Mouse (Mus musculus): ENCODE results near the gene Gabrg1.

Gene Gabrg1

DNA sequence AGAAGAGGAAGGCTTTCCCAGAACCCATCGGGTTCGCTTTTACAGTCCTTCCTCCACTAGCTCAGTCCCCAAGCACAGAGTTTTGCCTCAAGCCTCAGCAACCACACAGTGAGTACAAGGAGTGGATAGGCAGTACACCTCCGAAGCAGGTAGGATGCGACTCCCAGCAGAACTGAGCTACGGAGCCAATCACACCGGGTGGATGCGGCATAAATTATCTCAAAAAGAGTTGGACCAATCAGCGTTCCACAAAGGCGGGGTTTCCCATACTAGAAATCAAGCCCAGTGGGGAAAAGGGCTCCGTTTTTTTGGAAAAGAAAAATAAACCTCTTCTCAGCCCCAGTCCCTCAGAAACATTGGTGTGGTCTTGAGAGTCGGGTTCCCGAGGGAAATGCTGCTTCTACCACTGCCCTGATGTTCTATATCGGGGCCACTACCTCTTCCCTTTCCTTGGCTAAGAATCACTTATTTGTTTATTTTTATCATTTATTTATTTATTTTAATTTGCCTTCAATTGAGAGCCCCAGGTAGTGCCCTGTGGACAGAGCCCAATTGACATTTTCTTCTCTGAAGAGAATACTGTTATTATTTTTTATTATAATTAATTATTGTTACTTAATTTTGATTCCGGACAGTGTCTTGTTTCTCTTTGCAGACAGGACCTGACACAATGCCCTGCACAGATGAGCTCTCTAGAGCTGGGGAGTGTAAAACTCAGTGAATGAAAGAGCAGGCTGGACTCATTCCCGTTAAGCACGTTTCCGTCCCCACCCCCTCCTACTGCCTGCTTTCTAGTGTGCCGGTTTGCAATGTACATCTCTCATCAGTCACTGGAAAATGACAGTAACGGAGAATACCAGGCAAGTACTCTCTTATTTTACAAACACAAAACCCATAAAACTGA, at the start of gene Gabrg1:
Gabrg1 (minus strand) TSS at position 426 of the 904 bp plus-strand sequence.
- peak; percentile 74 to 77 for DNase-seq

DNA sequence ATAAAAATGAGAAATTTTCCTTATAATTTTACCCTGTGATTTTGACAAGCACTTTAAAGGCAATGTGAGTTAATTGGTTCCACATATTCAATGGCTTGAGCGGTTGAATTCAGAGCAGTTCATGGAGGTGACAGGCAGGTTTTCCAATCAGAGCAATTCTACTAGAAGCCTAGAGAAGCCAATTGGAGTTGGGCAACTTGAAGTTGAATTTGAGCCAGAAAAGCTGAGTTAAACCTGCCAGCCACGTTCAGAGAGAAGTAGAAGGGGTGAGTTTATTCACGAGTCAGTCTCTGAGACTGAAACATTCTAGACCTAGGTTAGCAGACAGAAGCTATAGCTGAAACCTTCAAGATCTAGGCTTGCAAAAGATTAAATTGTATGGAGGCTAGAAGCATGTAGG, 41.6 kb upstream of the Gabrg1 start:
- DNase-seq: no peak

DNA sequence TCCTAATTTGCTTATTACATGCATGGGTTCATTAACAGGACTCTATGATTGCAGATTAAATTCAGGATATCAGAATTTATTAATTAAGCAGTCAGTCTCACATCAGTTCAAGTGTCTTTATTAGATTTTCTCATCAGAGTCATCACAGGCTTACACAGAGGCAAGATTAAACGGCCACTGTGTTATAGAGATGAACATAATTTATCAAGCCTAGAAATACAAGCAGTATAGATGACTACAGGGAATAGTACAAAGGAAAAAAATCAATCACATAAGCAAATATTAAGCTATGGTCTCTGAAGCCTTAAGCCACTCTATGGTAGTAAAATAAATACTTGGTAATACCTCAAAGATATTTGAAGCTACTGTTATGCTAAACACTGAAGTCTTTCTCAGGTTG, 27.7 kb upstream of the Gabrg1 start:
- no peak for DNase-seq

DNA sequence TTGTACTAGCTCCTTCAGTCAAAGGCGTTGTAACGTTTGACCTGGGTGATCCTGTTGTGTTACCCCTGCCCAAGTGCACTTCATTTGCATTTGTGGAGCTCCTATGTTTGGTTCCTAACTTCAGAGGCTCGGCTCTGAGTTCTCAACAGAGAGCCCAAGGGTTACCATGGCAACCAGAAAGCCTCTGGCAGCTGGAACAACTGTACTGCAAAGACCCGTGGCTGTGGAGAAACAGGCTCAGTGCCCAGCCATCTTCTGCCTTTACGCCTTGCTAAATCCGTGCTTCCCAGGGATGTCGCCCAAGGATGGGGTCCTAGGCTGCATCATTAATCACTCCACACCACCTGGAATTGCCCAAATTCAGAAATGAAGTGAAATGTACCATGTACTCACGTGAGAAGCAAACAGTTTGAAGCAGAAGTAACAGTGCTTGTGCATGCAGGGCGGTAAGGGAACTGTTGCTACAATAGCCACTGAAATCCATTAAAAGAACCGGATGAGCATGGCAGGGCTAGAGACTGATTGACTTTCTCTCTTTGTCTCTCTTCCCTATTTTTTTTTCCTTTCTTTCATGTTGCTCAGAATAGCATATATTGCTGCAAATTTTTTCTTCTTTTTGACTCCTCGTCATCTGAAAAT, 798 bp upstream of the Gabrg1 start:
- DNase-seq: peak; percentile 78

DNA sequence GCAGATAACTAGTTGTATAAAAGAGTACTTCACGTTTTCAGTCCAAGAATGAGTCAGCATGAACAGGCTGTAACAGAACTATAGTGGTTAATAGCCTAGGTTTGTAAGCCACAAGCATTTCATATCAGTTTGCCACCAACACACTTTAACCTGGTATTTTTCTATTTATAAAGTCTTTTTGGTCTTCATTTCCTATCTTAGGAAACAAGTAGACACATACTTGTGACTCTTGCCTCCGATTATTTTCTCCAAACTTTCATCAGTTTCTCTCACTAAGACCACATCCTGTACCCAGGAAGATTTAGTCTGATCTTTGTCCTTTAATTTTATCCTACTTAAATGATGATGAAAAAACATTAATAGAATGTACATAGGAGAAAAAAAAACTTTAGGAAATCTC, 23.7 kb downstream of the Gabrg1 start:
- no peak for DNase-seq

DNA sequence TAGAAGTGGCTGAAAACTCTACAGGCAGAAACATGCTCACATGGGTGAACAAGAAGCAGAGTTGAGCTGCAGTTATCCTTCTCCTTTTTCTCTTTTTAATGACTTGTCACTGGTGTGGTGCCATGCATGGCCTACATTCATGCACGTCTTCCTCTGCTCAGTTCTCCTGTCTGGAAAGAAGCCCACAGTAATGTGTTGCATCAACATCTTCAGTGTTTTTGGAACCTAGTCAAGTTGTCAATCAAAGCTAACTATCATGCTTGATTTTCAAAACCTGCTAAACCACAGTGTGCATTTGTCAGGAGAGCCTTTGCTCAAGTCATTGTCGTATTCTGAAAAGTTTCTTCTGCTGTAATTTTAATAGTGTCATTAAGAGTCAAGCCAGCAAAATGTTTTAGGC, 106.3 kb downstream of the Gabrg1 start:
- DNase-seq: no peak

DNA sequence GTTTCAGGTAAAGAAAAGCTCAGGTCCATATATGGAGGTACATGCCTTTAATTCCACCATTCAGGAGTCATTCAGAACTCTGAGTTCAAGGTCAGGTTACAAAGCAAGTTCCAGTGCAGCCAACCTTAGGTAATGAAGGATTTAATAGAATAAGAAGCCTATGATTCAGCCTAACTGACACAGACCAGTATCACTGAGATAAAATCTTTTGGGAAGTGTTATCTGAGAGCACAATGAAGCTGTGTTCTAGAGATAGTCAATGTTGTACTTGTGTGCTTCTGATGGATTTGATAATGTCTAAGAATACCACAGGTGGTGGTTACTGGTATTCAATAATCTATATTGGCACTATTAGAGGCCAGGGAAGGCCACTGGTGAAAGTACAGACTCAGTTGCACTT, 138.1 kb downstream of the Gabrg1 start:
- no peak for DNase-seq

Data from cerebellum, postnatal 10 days (tissue).